Mouse (Mus musculus) thymus, adult 2 months (tissue): ENCODE data around the gene Eya4. TPM values are rescaled to one million over a fixed set of nuclear protein-coding genes. Genes with fewer than 3 reads are reported as not detected.

Experiments used
- DNase-seq: peaks from one replicate; pipeline ENCODE4 v3.0.0; 2021
- H3K27ac ChIP-seq: fragments of 200-500 bp; 2 replicates; pipeline ENCODE4 v1.5.1; 2012; ENCODE audit warnings: low read length, control low read depth; ENCODE audit not compliant: control insufficient read depth, insufficient read depth
- H3K27me3 ChIP-seq: fragments of 200-500 bp; 2 replicates; pipeline ENCODE4 v1.6.1; 2012; ENCODE audit warnings: mild to moderate bottlenecking, low read length, moderate library complexity, mixed read lengths; ENCODE audit not compliant: control insufficient read depth, insufficient read depth
- H3K36me3 ChIP-seq: fragments of 200-500 bp; 2 replicates; pipeline ENCODE4 v1.6.1; 2012; ENCODE audit warnings: mild to moderate bottlenecking, low read length, moderate library complexity; ENCODE audit not compliant: control insufficient read depth, insufficient read depth
- H3K4me1 ChIP-seq: fragments of 200-500 bp; replicated peaks from 2 replicates; pipeline ENCODE4 v1.6.1; 2012; ENCODE audit warnings: low read length; ENCODE audit not compliant: control insufficient read depth, insufficient read depth
- H3K4me3 ChIP-seq: fragments of 200-500 bp; 2 replicates; pipeline ENCODE4 v1.5.1; 2012; ENCODE audit warnings: mild to moderate bottlenecking, low read length, control low read depth, moderate library complexity; ENCODE audit not compliant: control insufficient read depth, insufficient read depth
- CTCF ChIP-seq: fragments of 200-500 bp; IDR thresholded peaks from 2 replicates; pipeline ENCODE4 v1.5.1; 2012; ENCODE audit warnings: mild to moderate bottlenecking, control low read depth, low read length, moderate library complexity, borderline replicate concordance; ENCODE audit not compliant: control insufficient read depth, poor library complexity, insufficient read depth; ENCODE audit errors: extremely low read depth
- POLR2A ChIP-seq: fragments of 200-500 bp; IDR thresholded peaks from 2 replicates; pipeline ENCODE4 v1.6.1; 2012; ENCODE audit warnings: mild to moderate bottlenecking, low read length, control low read depth, moderate library complexity; ENCODE audit not compliant: control insufficient read depth, poor library complexity, insufficient read depth; ENCODE audit errors: extremely low read depth
- WGBS: fragments of 180-500 bp; shearing (Covaris S2); methylation state at CpG from one replicate; pipeline ENCODE4 v1.1.7; 2018; 5-methylcytosine and 5-hydroxymethylcytosine counted together
- polyA plus RNA-seq: library from polyadenylated mRNA; depleted of rRNA; stranded (reverse); fragments of >200 nt; gene quantifications from 2 replicates; pipeline ENCODE4 v1.2.3, GENCODE M21; 2012

The Eya4 gene
- polyA plus RNA-seq, 1 experiment, result 3.3 TPM

- H3K4me1 ChIP-seq, result no peaks in the 10 kb centered on the region
- H3K4me3 ChIP-seq, result no peak overlapping the region
- H3K27me3 ChIP-seq, result no peaks in the 10 kb centered on the region
- H3K27ac ChIP-seq, result no peak overlapping the region
- 84% methylated on average over 3 of the region's 3 CpGs for WGBS
- no peak for DNase-seq
- no peaks in the 10 kb centered on the region for H3K36me3 ChIP-seq
- no peak for TF ChIP-seq POLR2A
- TF ChIP-seq CTCF, result no peak
Measured at GRCm38 (mm10) chr10:23295616-23296015, 55.0 kb downstream of the Eya4 start.

- Histone ChIP-seq H3K4me1 (no peaks in the 10 kb centered on the region), H3K4me3 (no peak overlapping the region), H3K27me3 (no peaks in the 10 kb centered on the region), H3K27ac (no peak overlapping the region), H3K36me3 (no peaks in the 10 kb centered on the region)
- TF ChIP-seq CTCF (no peak), POLR2A (no peak)
- no peak for DNase-seq
- 85% methylated on average over 7 of the region's 7 CpGs for WGBS
Measured at GRCm38 (mm10) chr10:23292495-23292894, 58.1 kb downstream of the Eya4 start.

GRCm38 (mm10) chr10:23277371-23277770 lies 73.2 kb downstream of the Eya4 start:
- WGBS, result 87% methylated on average over 3 of the region's 3 CpGs
- H3K4me3 ChIP-seq, result no peak overlapping the region
- H3K27me3 ChIP-seq, result no peaks in the 10 kb centered on the region
- no peaks in the 10 kb centered on the region for H3K36me3 ChIP-seq
- H3K4me1 ChIP-seq, result no peaks in the 10 kb centered on the region
- no peak for DNase-seq
- TF ChIP-seq POLR2A (no peak), CTCF (no peak)
- H3K27ac ChIP-seq, result no peak overlapping the region

- TF ChIP-seq CTCF (no peak), POLR2A (no peak)
- 84% methylated on average over 9 of the region's 9 CpGs for WGBS
- no peak overlapping the region for H3K27ac ChIP-seq
- H3K36me3 ChIP-seq, result no peaks in the 10 kb centered on the region
- DNase-seq, result no peak
- H3K27me3 ChIP-seq, result no peaks in the 10 kb centered on the region
- no peak overlapping the region for H3K4me3 ChIP-seq
- H3K4me1 ChIP-seq, result no peaks in the 10 kb centered on the region
Measured at GRCm38 (mm10) chr10:23271050-23271621, 79.5 kb downstream of the Eya4 start.

GRCm38 (mm10) chr10:23270502-23270901 lies 80.1 kb downstream of the Eya4 start:
- Histone ChIP-seq H3K27me3 (no peaks in the 10 kb centered on the region), H3K4me1 (no peaks in the 10 kb centered on the region), H3K4me3 (no peak overlapping the region), H3K27ac (no peak overlapping the region), H3K36me3 (no peaks in the 10 kb centered on the region)
- WGBS, result 94% methylated on average over 2 of the region's 2 CpGs
- no peak for TF ChIP-seq CTCF
- DNase-seq, result no peak

GRCm38 (mm10) chr10:23252180-23252579 lies 98.4 kb downstream of the Eya4 start:
- DNase-seq, result no peak
- Histone ChIP-seq H3K4me1 (no peaks in the 10 kb centered on the region), H3K4me3 (no peak overlapping the region), H3K36me3 (no peaks in the 10 kb centered on the region), H3K27ac (no peak overlapping the region), H3K27me3 (no peaks in the 10 kb centered on the region)
- TF ChIP-seq POLR2A, result no peak
- TF ChIP-seq CTCF, result no peak
- WGBS, result 84% methylated on average over 4 of the region's 4 CpGs

- Histone ChIP-seq H3K27me3 (no peaks in the 10 kb centered on the region), H3K4me3 (no peak overlapping the region), H3K36me3 (no peaks in the 10 kb centered on the region), H3K4me1 (no peaks in the 10 kb centered on the region), H3K27ac (no peak overlapping the region)
- no peak for DNase-seq
- WGBS, result 89% methylated on average over 3 of the region's 3 CpGs
- TF ChIP-seq POLR2A, result no peak
- TF ChIP-seq CTCF, result no peak
Measured at GRCm38 (mm10) chr10:23246485-23246884, 104.1 kb downstream of the Eya4 start.
